In genomic region chr8:122564363-122565352, GRCm38 (mm10) we compare ENCODE assay signal across 15 mouse cellular contexts. TPM values are rescaled to one million over a fixed set of nuclear protein-coding genes. Genes with fewer than 3 reads are reported as not detected.
DNase-seq lines count a peak whose midpoint lies in the region; ATAC-seq and TF ChIP-seq lines count a peak whose summit lies in the region.
"Had no signal": no experiment of that assay in that cellular context is flagged by ENCODE, and none has a peak within 500 bp of the region (broad histone marks: within the 10 kb centered on the region; RNA-seq: fewer than 3 reads in every experiment).

No protein-coding gene starts in this region.

- WGBS in kidney, adult 2 months = 58% methylated on average over 25 of the region's 25 CpGs
- 69% methylated on average over 25 of the region's 25 CpGs for WGBS in liver, postnatal 0 days (ENCODE audit: insufficient replicate concordance)
- WGBS in midbrain, embryonic 14.5 days = 89% methylated on average over 25 of the region's 25 CpGs

- no peak for TF ChIP-seq EP300 in liver, postnatal 0 days (IDR thresholded peaks at IDR 0.05; ENCODE audit: low read depth)

- no peaks in the 10 kb centered on the region for H3K27me3 ChIP-seq in kidney, adult 2 months (replicated peaks; ENCODE audit: control insufficient read depth, insufficient read depth, low read length)
- no peaks in the 10 kb centered on the region for H3K27me3 ChIP-seq in liver, postnatal 0 days (ENCODE audit: insufficient read depth, low read length)
- no peaks in the 10 kb centered on the region for H3K27me3 ChIP-seq in midbrain, embryonic 14.5 days (ENCODE audit: control insufficient read depth, insufficient read depth, low read length)
- H3K27me3 ChIP-seq: forebrain, embryonic 13.5 days; hindbrain, embryonic 15.5 days; midbrain, embryonic 15.5 days; neural tube, embryonic 15.5 days had no signal

- no peak for TF ChIP-seq POLR2A in kidney, adult 2 months (IDR thresholded peaks at IDR 0.05; ENCODE audit: low read depth, low read length)
- no peak for TF ChIP-seq POLR2A in bone marrow macrophage, adult 2 months (IDR thresholded peaks at IDR 0.05; ENCODE audit: borderline replicate concordance, low read depth, low read length)

- no peaks in the 10 kb centered on the region for H3K36me3 ChIP-seq in kidney, adult 2 months (ENCODE audit: control insufficient read depth, insufficient read depth, low read length)
- peaks cover 3% of the 10 kb centered on the region for H3K36me3 ChIP-seq in liver, postnatal 0 days (replicated peaks; ENCODE audit: insufficient read depth, low read length)
- no peaks in the 10 kb centered on the region for H3K36me3 ChIP-seq in midbrain, embryonic 14.5 days (ENCODE audit: control insufficient read depth, insufficient read depth, low read length)
- H3K36me3 ChIP-seq: hindbrain, embryonic 15.5 days; midbrain, embryonic 15.5 days; neural tube, embryonic 15.5 days had no signal

- H3K9me3 ChIP-seq in liver, postnatal 0 days (ENCODE audit: low read length) = no peaks in the 10 kb centered on the region
- no peaks in the 10 kb centered on the region for H3K9me3 ChIP-seq in midbrain, embryonic 14.5 days (ENCODE audit: control insufficient read depth, low read length)
- H3K9me3 ChIP-seq: forebrain, embryonic 13.5 days; hindbrain, embryonic 15.5 days; midbrain, embryonic 15.5 days; neural tube, embryonic 15.5 days had no signal

- no peak for DNase-seq in kidney, adult 2 months
- no peak for DNase-seq in kidney, postnatal 10 days
- DNase-seq in CD4-positive helper T cell, adult 2 months (ENCODE audit: low read depth, low spot score) = peak; percentile 48
- peak; percentile 14 for DNase-seq in liver, postnatal 0 days
- no peak for DNase-seq in left cerebral cortex, adult 9 months (ENCODE audit: low spot score in 2 of 2)
- no peak for DNase-seq in midbrain, embryonic 14.5 days
- DNase-seq in gastrocnemius, adult 8-10 months (ENCODE audit: low spot score in 2 of 2) = no peak
- DNase-seq: embryo, embryonic 11 days; lung, adult 18-20 months; spleen, adult 18-20 months had no signal

- no peak for TF ChIP-seq CTCF in kidney, adult 2 months (conservative IDR thresholded peaks at IDR 0.05; ENCODE audit: insufficient read depth, insufficient read length, low read depth, low read length)
- no peak for TF ChIP-seq CTCF in bone marrow macrophage, adult 2 months (IDR thresholded peaks at IDR 0.05; ENCODE audit: low read depth, low read length)
- no peak for TF ChIP-seq CTCF in liver, postnatal 0 days (IDR thresholded peaks at IDR 0.05; ENCODE audit: low read depth)

- H3K27ac ChIP-seq in kidney, adult 2 months (ENCODE audit: insufficient read depth, low read depth, low read length) = 0 out of 2 replicates have a peak overlapping the region, but pooled peaks have one; percentile 31
- peak overlapping the region; percentile 91 for H3K27ac ChIP-seq in bone marrow macrophage, adult 2 months (ENCODE audit: insufficient read depth, low read depth, low read length)
- peak overlapping the region; percentile 71 for H3K27ac ChIP-seq in liver, postnatal 0 days (ENCODE audit: low read depth)
- no peak overlapping the region for H3K27ac ChIP-seq in midbrain, embryonic 14.5 days (replicated peaks; ENCODE audit: low read depth, low read length)
- H3K27ac ChIP-seq: forebrain, embryonic 13.5 days; hindbrain, embryonic 15.5 days; midbrain, embryonic 15.5 days; neural tube, embryonic 15.5 days had no signal

- no peak for ATAC-seq in liver, postnatal 0 days
- ATAC-seq in midbrain, embryonic 14.5 days (ENCODE audit: low FRiP score, low TSS enrichment) = no peak
- ATAC-seq: forebrain, embryonic 13.5 days; midbrain, embryonic 15.5 days had no signal

- no peak overlapping the region for H3K4me3 ChIP-seq in kidney, adult 2 months (ENCODE audit: insufficient read depth, low read depth, low read length)
- H3K4me3 ChIP-seq in bone marrow macrophage, adult 2 months (ENCODE audit: insufficient read depth, low read length) = peak overlapping the region; percentile 40
- H3K4me3 ChIP-seq in liver, postnatal 0 days (ENCODE audit: low read depth, low read length) = no peak overlapping the region
- H3K4me3 ChIP-seq in midbrain, embryonic 14.5 days (replicated peaks; ENCODE audit: low read depth, low read length) = no peak overlapping the region
- H3K4me3 ChIP-seq: forebrain, embryonic 13.5 days; hindbrain, embryonic 15.5 days; midbrain, embryonic 15.5 days; neural tube, embryonic 15.5 days had no signal

- H3K4me2 ChIP-seq in liver, postnatal 0 days (ENCODE audit: low read depth, low read length) = peak overlapping the region; percentile 27; the same call in 1 of the 2 replicates
- no peak overlapping the region for H3K4me2 ChIP-seq in midbrain, embryonic 14.5 days (ENCODE audit: low read length)
- H3K4me2 ChIP-seq: forebrain, embryonic 13.5 days; hindbrain, embryonic 15.5 days; midbrain, embryonic 15.5 days; neural tube, embryonic 15.5 days had no signal

- H3K4me1 ChIP-seq in kidney, adult 2 months (ENCODE audit: control insufficient read depth, insufficient read depth, low read length) = peaks cover 7% of the 10 kb centered on the region; the same call in 1 of the 2 replicates
- H3K4me1 ChIP-seq in bone marrow macrophage, adult 2 months (ENCODE audit: control insufficient read depth, insufficient read depth, low read length) = peaks cover 46% of the 10 kb centered on the region
- H3K4me1 ChIP-seq in liver, postnatal 0 days (ENCODE audit: insufficient read depth) = peaks cover 28% of the 10 kb centered on the region
- peaks cover 11% of the 10 kb centered on the region for H3K4me1 ChIP-seq in midbrain, embryonic 14.5 days (ENCODE audit: control insufficient read depth, insufficient read depth, low read length)

- no peak overlapping the region for H3K9ac ChIP-seq in liver, postnatal 0 days (replicated peaks)
- no peak overlapping the region for H3K9ac ChIP-seq in midbrain, embryonic 14.5 days (replicated peaks; ENCODE audit: low read length)
- H3K9ac ChIP-seq: forebrain, embryonic 13.5 days; hindbrain, embryonic 15.5 days; midbrain, embryonic 15.5 days; neural tube, embryonic 15.5 days had no signal

RNA-seq across cellular contexts. Expression of gene Cdt1, which starts 3.2 kb away (rescaled TPM):
- polyA plus RNA-seq in kidney, adult 2 months (2012; rRNA removed) = 7.1 and 8.6 TPM in 2 replicates
- polyA plus RNA-seq in bone marrow macrophage, adult 2 months (2012; ENCODE audit: insufficient read depth, insufficient read length, missing spikeins) = 18.5 and 22.9 TPM in 2 replicates
- polyA plus RNA-seq in liver, postnatal 0 days (2015; fragmentation: Nextera tagmentation; extraction: Ambion mirVana) = 19.8 and 23.7 TPM in 2 replicates
- polyA plus RNA-seq in midbrain, embryonic 14.5 days (2014; fragmentation: Nextera tagmentation; extraction: Ambion mirVana) = 5.9 and 7.6 TPM in 2 replicates
- 1 to 10 TPM in 1 of 4 experiments, under 1 TPM in 3; 0.47 to 1.0 (median 0.83) TPM for total RNA-seq in gastrocnemius, adult 8-10 months (2022)

RNA-seq across cellular contexts. Expression of gene Aprt, which starts 12.1 kb away (rescaled TPM):
- polyA plus RNA-seq in kidney, adult 2 months (2012; rRNA removed) = 177 and 190 TPM in 2 replicates
- polyA plus RNA-seq in bone marrow macrophage, adult 2 months (2012; ENCODE audit: insufficient read depth, insufficient read length, missing spikeins) = 187 and 203 TPM in 2 replicates
- polyA plus RNA-seq in liver, postnatal 0 days (2015; fragmentation: Nextera tagmentation; extraction: Ambion mirVana) = 223 and 249 TPM in 2 replicates
- polyA plus RNA-seq in midbrain, embryonic 14.5 days (2014; fragmentation: Nextera tagmentation; extraction: Ambion mirVana) = 146 and 161 TPM in 2 replicates
- total RNA-seq in gastrocnemius, adult 8-10 months (2022) = 10 to 100 TPM; 42.7 to 49.4 (median 45.2) TPM

RNA-seq across cellular contexts. Expression of gene Piezo1, which starts 13.5 kb away (rescaled TPM):
- 102 and 121 TPM in 2 replicates for polyA plus RNA-seq in kidney, adult 2 months (2012; rRNA removed)
- 32.1 and 36.2 TPM in 2 replicates for polyA plus RNA-seq in bone marrow macrophage, adult 2 months (2012; ENCODE audit: insufficient read depth, insufficient read length, missing spikeins)
- 2.6 and 3.4 TPM in 2 replicates for polyA plus RNA-seq in liver, postnatal 0 days (2015; fragmentation: Nextera tagmentation; extraction: Ambion mirVana)
- polyA plus RNA-seq in midbrain, embryonic 14.5 days (2014; fragmentation: Nextera tagmentation; extraction: Ambion mirVana) = 1.0 and 4.6 TPM in 2 replicates
- total RNA-seq in gastrocnemius, adult 8-10 months (2022) = 10 to 100 TPM; 11.7 to 14.4 (median 13.9) TPM

RNA-seq across cellular contexts. Expression of gene Galns, which starts 46.6 kb away (rescaled TPM):
- 36.2 and 44.5 TPM in 2 replicates for polyA plus RNA-seq in kidney, adult 2 months (2012; rRNA removed)
- polyA plus RNA-seq in bone marrow macrophage, adult 2 months (2012; ENCODE audit: insufficient read depth, insufficient read length, missing spikeins) = 32.8 and 36.7 TPM in 2 replicates
- 6.8 and 6.9 TPM in 2 replicates for polyA plus RNA-seq in liver, postnatal 0 days (2015; fragmentation: Nextera tagmentation; extraction: Ambion mirVana)
- polyA plus RNA-seq in midbrain, embryonic 14.5 days (2014; fragmentation: Nextera tagmentation; extraction: Ambion mirVana) = 5.5 and 6.3 TPM in 2 replicates
- total RNA-seq in gastrocnemius, adult 8-10 months (2022) = under 1 TPM; 0.92 to 0.96 (median 0.93) TPM

RNA-seq across cellular contexts. Expression of gene Trappc2l, which starts 46.8 kb away (rescaled TPM):
- polyA plus RNA-seq in kidney, adult 2 months (2012; rRNA removed) = 258 and 302 TPM in 2 replicates
- polyA plus RNA-seq in bone marrow macrophage, adult 2 months (2012; ENCODE audit: insufficient read depth, insufficient read length, missing spikeins) = 55.0 and 59.6 TPM in 2 replicates
- polyA plus RNA-seq in liver, postnatal 0 days (2015; fragmentation: Nextera tagmentation; extraction: Ambion mirVana) = 29.3 and 30.7 TPM in 2 replicates
- 107 and 158 TPM in 2 replicates for polyA plus RNA-seq in midbrain, embryonic 14.5 days (2014; fragmentation: Nextera tagmentation; extraction: Ambion mirVana)
- 10 to 100 TPM; 38.7 to 49.7 (median 44.0) TPM for total RNA-seq in gastrocnemius, adult 8-10 months (2022)

Comparison
In these comparisons a context has a peak if more than half of its experiments do, and no peak if none do; other contexts are left out.
1. DNase-seq: peak in CD4-positive helper T cell, adult 2 months (single experiment) and liver, postnatal 0 days (single experiment); none in kidney, adult 2 months (single experiment), kidney, postnatal 10 days (single experiment), left cerebral cortex, adult 9 months (0 of 2), midbrain, embryonic 14.5 days (single experiment) and gastrocnemius, adult 8-10 months (0 of 2).